Mouse (Mus musculus) thymus, adult 2 months (tissue): Measurements from ENCODE around the gene Casp9.

Experiments used
- CTCF ChIP-seq: fragments of 200-500 bp; IDR thresholded peaks from 2 replicates; pipeline ENCODE4 v1.5.1; 2012; ENCODE audit warnings: mild to moderate bottlenecking, control low read depth, low read length, moderate library complexity, borderline replicate concordance; ENCODE audit not compliant: control insufficient read depth, poor library complexity, insufficient read depth; ENCODE audit errors: extremely low read depth
- POLR2A ChIP-seq: fragments of 200-500 bp; IDR thresholded peaks from 2 replicates; pipeline ENCODE4 v1.6.1; 2012; ENCODE audit warnings: mild to moderate bottlenecking, low read length, control low read depth, moderate library complexity; ENCODE audit not compliant: control insufficient read depth, poor library complexity, insufficient read depth; ENCODE audit errors: extremely low read depth

GRCm38 (mm10) chr4:141805886-141806285 is 12.5 kb downstream of the Casp9 start:
- no peak for TF ChIP-seq CTCF
- TF ChIP-seq POLR2A, result no peak
